Mouse (Mus musculus) CD4-positive, CD25-positive, alpha-beta regulatory T cell, adult 2 months (primary cell): ENCODE results near the gene Iqschfp.

ENCODE experiments used
- DNase-seq: peaks from one replicate; pipeline ENCODE4 v3.0.0-alpha.2; 2012; ENCODE audit warnings: low read depth, low spot score

Gene Iqschfp

DNA sequence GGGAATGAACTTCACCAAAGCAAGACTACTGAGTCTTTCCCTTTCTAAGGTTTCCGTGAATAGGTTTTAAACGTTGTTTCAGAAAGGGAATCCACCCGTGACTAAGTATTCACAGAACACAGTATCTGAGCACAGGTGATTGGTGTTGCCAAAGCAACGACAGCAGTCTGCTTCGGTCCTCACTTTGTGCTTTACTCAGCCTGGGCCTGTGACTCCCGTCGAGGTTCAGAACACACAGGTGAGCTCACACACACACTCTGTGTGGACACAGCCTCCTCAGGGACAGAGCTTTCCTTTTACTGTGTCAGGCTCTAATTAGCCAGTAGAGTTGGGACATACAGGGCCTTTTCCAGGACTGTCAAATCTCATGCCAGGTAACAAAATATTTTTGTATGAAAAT is 542.4 kb downstream of the Iqschfp start:
- no peak for DNase-seq

DNA sequence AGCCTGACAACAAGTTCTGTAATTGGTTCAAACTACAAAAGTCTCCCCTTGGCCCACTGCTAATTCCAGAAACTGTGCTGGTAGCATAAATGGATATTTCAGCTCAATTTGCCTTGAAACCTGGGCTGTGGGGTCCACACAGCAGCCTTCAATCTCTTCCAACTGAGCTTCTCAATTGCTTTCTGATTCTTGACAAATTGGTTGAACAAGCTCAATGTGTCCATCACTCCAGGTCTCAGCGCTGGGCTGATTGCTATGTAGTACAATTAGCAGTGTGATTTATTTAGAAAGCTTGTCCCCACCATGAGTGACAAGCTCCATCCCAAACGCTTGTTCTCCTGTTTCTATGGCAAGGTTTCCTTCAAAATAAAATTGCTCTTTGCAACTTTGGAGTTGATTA is 542.9 kb downstream of the Iqschfp start:
- DNase-seq, result no peak

DNA sequence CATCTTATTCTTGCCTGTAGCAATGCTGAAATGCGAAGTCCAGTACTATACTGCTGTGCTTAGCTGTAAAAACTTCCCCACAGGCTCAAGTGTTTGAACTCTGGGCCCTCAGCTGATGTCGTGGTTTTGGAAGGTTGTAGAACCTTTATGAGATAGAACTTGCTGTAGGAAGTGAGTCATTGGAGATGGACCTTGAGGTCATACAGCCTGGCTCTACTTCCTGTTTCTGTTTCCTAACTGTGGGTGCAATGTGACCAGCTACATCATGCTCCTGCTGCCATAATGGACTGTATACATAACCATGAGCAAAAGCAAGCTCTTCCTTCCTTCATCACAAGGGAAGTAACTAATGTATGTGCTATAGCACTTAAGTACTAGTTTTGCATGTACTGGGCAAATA is 556.4 kb downstream of the Iqschfp start:
- DNase-seq, result no peak

- no peak for DNase-seq
These were observed 559.6 kb downstream of the Iqschfp start for GRCm38 (mm10) chr3:68451634-68452033.

GRCm38 (mm10) chr3:68453266-68453665 is 561.2 kb downstream of the Iqschfp start:
- no peak for DNase-seq

DNA sequence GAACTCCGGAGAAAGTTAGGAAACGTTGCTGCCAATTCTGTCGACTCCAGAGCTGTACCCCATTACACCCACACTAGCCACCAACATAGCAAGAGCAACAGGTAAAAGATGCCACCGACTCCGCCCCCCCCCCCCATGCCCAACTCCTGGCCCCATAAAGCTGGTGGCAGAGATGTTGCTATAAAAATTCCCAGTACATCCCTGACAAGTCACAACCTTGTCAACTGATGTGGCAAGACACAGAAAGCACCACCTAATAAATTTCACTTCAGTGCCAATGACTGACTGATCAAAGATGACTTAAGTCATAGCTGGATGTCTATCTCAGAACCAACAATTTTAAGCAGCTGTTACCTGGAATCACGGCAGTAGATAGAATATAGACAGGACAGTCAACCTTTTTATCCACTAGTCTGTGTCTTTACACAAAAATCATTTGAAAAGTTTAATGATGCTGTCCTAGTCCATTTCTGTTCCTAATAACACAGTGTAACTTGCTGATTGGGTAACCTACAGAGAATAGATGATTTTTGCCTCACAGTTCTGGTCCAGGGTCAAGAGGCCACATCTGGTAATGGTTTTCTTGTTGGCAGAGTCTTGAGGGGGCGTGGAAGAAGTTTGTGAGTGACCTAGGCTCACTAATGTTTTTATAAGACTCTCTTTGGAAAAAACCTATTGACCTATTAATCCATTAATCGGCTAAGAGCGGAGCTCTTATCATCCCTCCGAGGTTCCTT is 561.9 kb downstream of the Iqschfp start:
- no peak for DNase-seq

DNA sequence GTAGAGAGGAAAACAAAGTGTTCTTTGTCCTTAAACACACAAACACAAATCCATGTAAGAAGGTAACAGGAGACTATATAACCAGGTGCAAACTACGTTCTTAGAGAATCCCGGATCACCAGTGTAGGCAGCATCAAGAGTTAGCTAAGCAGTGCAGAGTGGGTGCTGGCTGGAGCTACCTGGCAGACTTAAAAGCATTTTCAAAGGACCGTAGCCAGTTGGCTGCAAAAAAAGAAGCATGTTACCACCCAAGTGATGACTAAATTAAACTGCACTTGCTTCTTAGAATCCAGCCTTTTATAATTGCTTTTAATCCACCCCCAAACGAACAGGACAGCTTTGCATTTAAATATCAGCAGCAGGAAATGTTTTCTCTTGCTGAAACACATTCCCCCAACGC is 574.6 kb downstream of the Iqschfp start:
- no peak for DNase-seq

DNA sequence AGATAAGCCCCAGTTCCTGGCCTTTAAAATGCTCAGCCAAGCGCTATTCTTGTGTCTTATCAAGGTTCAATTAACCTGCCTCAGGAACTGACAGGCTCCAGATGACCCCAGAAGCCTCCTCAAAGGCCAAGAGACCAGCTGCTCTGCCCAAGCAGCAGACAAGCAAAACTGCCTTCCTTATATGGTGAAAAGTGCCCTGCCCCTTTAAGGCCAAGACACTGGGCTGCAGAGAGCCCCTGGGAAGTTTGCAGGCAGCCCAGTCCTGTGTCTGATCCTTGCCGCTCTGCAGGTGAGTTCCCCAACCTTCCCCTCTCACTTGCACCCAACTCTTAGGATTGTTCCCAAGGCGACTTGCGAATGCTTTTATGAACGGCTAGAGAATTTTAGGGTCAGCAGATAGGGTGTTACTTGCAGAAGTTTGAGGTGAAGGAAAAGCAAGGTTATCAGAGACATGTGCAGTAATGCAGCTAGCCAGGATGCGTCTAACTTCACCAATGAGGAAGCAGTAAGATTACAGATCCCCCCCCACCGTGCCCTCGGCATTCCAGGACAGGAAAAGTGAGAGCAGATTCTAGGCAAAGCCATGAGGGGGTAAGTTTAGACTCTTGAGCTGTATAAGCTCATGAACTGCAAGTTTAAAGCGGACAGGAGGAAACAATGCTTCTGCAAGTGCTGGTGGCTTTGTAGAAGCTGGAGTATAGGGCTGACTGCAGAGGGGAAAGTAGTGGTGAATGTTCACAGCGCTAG is 576.1 kb downstream of the Iqschfp start:
- no peak for DNase-seq

DNA sequence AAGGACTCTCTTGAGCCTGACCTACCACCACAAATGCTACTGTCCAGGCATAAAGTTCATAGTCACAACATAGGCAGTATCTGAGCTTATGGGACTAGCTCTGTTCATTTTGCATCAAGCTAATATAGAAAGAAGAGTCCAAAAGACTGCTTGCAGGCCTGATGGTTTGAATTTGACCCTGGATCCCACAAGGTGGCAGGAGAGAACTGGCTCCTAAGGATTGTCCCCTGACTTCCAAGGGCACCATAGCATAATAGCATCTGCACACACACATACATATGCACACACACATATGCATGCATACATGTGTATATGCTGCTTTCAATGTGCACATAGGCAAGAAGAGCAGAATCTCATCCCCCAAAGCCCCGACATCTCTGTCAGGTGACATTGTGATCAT is 577.6 kb downstream of the Iqschfp start:
- no peak for DNase-seq

DNA sequence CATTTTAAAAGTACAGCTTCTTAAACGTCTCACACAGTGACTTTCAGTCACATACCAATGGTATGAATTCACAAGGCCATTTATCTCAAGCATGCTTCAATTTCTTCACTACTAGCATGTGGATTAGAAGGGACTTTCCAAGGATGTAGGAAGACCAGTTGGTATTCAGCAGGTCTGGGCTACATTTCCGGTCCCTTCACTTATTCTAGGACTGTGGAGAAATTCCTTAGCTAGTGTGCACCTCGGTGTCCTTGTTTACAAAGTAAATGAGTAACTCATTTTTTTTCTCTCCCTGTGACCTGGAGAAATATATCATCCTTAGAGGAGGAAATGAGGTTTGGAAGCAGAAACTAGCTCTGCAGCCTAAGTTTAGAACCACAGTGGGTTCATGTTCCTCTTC is 578.0 kb downstream of the Iqschfp start:
- DNase-seq, result no peak

DNA sequence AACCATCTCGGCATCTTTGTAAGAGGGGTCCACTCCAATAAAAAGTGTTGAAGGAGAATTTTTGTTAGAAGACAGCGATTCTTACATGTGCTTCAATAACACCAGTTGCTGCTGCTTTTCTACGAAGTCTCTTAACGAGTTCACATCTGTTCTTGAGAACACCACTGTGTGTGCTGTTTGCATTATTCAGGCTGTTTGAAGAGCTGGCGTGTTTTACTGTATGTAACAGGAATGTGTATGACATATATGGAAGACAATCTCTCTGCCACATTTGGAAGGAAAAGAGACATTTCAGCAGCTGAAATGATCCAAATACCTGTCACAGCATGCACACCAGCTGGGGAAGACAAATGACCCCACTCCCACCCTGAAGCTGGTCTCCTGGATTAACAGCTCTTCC is 578.6 kb downstream of the Iqschfp start:
- no peak for DNase-seq

GRCm38 (mm10) chr3:68476336-68476735 is 584.3 kb downstream of the Iqschfp start:
- DNase-seq, result no peak

DNA sequence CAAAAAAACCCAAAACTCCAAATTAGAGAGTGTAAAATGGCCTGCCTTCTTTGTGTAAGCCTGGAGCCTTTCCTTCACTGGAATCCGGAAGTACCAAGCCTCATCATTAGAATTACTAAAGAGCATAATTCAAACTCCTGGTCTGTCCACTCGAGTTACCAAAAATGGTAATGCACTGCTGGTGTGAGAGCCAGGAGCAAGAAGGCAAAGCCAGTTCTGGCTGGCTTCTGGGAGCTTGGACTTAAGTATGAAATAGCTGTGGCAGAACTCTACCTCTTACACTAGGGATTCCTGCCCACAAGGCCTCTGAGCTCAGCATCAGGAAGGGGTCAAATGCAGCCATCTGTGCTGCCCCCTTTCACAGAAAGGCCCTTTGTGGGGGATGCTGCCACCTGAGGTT is 585.4 kb downstream of the Iqschfp start:
- no peak for DNase-seq

- DNase-seq, result no peak
These were observed 587.2 kb downstream of the Iqschfp start for GRCm38 (mm10) chr3:68479266-68479665.

DNA sequence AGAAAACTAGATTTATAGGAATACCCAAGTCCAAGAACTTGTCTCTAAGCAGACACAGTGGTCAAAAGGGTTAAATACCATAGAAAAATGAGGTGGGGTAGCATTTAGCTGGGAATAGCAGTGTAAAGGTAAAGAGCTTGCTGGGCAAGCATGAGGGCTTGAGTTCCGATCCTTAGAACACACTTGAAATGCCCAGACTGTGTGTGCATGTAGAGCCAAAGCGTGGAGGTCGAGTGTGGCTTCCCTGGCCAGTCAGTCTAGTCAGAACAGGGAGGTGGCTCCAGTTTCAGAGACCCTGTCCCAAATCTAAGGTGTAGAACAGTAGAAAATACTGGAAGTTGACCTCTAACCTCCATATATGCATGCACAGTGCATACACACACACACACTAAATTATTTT is 591.5 kb downstream of the Iqschfp start:
- no peak for DNase-seq

GRCm38 (mm10) chr3:68484021-68484420 is 592.0 kb downstream of the Iqschfp start:
- no peak for DNase-seq

GRCm38 (mm10) chr3:68484561-68484960 is 592.5 kb downstream of the Iqschfp start:
- DNase-seq, result no peak

DNA sequence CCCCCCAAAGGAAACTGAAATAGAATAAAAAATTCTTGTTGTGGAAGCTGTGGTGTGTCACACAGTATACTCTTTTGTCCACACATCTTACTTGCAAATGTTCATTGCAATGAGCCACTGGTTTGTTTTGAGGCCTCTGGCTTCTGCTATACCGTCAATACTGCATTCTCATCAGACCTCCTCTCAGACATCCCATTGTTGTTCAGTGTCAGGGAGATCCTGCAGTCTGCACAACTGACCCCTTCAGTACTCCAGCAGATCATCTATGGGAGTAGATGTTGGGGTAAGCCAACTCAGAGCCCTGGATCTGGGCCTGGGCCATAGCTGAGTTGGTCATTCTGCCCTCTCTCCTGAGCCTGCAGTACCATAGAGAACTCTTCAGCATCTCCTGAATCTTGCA is 595.6 kb downstream of the Iqschfp start:
- DNase-seq, result no peak

GRCm38 (mm10) chr3:68488316-68488715 is 596.3 kb downstream of the Iqschfp start:
- no peak for DNase-seq

DNA sequence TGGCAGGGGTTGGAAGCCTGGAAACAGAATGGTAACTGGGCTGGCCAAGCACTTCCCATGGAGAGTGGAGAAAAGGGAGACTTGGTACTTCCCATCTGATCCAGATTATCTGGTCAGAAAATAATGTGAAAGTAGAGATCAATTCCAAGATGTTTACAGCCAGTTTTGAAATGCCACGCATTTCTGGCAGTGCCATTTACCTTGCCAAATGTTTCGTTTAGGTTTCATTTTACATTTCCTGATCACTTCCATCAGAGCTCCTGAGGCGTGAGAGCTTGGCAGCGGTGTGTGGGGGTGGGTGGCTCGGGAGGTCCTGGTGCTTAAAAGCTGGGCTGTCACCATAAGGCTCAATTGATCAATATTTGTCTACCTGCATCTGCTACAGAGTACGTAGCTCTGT is 599.5 kb downstream of the Iqschfp start:
- DNase-seq, result no peak

DNA sequence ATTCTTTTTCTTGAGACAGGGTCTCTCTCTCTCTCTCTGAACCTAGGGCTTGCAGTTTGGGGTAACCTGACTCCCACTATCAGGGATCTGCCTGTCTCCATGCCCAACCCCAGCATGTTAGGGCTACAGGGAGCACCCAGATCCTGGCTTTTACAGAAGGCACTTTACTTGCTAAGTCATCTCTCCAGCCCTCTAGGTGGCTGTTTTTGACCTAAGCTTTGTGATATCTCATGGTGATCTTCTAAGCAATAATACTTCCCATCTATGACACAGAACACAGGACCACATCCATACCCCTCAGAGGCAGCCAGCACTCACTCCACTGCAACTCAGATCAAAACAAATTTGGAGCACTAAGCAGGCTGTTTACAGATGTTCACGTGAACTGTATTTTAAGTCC is 600.0 kb downstream of the Iqschfp start:
- no peak for DNase-seq

DNA sequence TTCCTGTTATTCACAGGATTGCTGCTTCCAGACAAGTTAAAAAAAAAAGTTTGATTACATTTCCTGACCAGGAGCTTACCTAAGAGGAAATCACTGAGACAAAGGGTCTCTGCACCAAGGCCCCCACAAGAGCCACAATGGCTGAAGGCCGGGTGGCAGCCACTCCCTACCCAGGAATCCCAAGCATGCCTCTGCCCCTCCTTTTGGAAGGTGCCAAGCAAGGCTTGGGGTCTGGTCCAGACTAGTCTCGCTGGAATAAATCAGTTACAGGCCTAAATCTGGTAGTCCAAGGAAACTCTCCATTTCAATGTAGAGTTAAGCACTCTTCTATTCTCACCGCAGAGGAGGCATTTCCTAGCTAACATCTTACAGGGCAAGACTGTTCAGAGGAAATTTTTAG is 600.5 kb downstream of the Iqschfp start:
- DNase-seq, result no peak

DNA sequence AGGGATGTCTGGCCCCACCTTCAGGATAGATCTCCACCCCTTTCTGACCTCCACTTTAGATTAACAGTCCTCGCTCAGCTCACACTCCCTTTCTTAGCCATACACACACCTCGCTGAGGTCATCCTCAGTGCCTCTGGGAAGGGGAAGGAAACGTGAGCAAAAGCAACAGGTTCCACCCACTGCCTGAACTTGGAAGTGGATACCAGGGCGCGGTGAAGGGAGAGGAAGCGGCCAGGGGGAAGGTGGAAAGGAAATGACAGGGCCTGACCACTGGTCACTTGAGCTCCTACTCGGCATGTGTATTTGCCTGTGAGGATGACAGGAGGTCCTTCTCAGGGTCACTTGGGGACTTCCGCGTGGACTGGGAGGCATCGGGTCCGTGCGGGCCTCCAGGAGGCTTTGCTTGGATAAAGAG is 601.1 kb downstream of the Iqschfp start:
- no peak for DNase-seq
